Mouse (Mus musculus) spleen, adult 2 months (tissue): ENCODE measurements around the gene Vamp8.

Experiments used
- CTCF ChIP-seq: fragments of 200-500 bp; IDR thresholded peaks from 2 replicates; pipeline ENCODE4 v1.5.1; 2011; ENCODE audit warnings: mild to moderate bottlenecking, inconsistent platforms; ENCODE audit not compliant: insufficient read depth, insufficient read length, insufficient replicate concordance; ENCODE audit errors: extremely low read depth
- POLR2A ChIP-seq: fragments of 200-500 bp; IDR thresholded peaks from 2 replicates; pipeline ENCODE4 v1.6.1; 2011; ENCODE audit warnings: low read depth, low read length, inconsistent platforms

GRCm38 (mm10) chr6:72430989-72431921 lies 40.8 kb upstream of the Vamp8 start:
- no peak for TF ChIP-seq POLR2A
- TF ChIP-seq CTCF, result no peak
